Mouse (Mus musculus): ENCODE results near the gene Gas6.

- TF ChIP-seq POLR2A (IDR thresholded peaks at IDR 0.05; ENCODE audit: extremely low read depth, insufficient read depth, low read length) (no peak), CTCF (IDR thresholded peaks at IDR 0.05; ENCODE audit: extremely low read depth, insufficient read depth, low read length) (no peak)
Observed at GRCm38 (mm10) chr8:13468737-13469136, 25.6 kb downstream of the Gas6 start.
